Mouse (Mus musculus) stomach, postnatal 0 days (tissue): ENCODE measurements around the gene Tbk1. TPM values are rescaled to one million over a fixed set of nuclear protein-coding genes. Genes with fewer than 3 reads are reported as not detected.

Source experiments
- ATAC-seq: fragments of 200-750 bp; cut with Nextera tagmentation; 2 replicates; pipeline ENCODE4 v1.8.0; 2017; ENCODE audit not compliant: low FRiP score, low TSS enrichment
- DNase-seq: peaks from one replicate; pipeline ENCODE4 v3.0.0-alpha.2; 2016; ENCODE audit warnings: low spot score
- H3K27ac ChIP-seq: fragments of 300-500 bp; sonication (generic); replicated peaks from 2 replicates; pipeline ENCODE4 v1.5.1; 2014; ENCODE audit warnings: mild to moderate bottlenecking, control low read depth
- H3K27me3 ChIP-seq: fragments of 300-500 bp; sonication (generic); 2 replicates; pipeline ENCODE4 v1.6.1; 2014; ENCODE audit warnings: low read length; ENCODE audit not compliant: control insufficient read depth, insufficient read depth
- H3K36me3 ChIP-seq: fragments of 300-500 bp; sonication (generic); 2 replicates; pipeline ENCODE4 v1.6.1; 2014; ENCODE audit warnings: low read length, mixed read lengths; ENCODE audit not compliant: control insufficient read depth, insufficient read depth
- H3K4me1 ChIP-seq: fragments of 300-500 bp; sonication (generic); replicated peaks from 2 replicates; pipeline ENCODE4 v1.6.1; 2014; ENCODE audit warnings: antibody characterized with exemption; ENCODE audit not compliant: control insufficient read depth, insufficient read depth
- H3K4me2 ChIP-seq: fragments of 300-500 bp; sonication (generic); replicated peaks from 2 replicates; pipeline ENCODE4 v1.6.1; 2014; ENCODE audit warnings: low read depth, mild to moderate bottlenecking, control low read depth, moderate library complexity
- H3K4me3 ChIP-seq: fragments of 300-500 bp; sonication (generic); 2 replicates; pipeline ENCODE4 v1.5.1; 2014; ENCODE audit warnings: low read depth, low read length, control low read depth
- H3K9ac ChIP-seq: fragments of 300-500 bp; sonication (generic); 2 replicates; pipeline ENCODE4 v1.6.1; 2014; ENCODE audit warnings: mild to moderate bottlenecking, low read length, control low read depth, mixed read lengths
- H3K9me3 ChIP-seq: fragments of 300-500 bp; sonication (generic); 2 replicates; pipeline ENCODE4 v1.6.1; 2016; ENCODE audit warnings: low read length; ENCODE audit not compliant: control insufficient read depth
- CTCF ChIP-seq: IDR thresholded peaks from 2 replicates; pipeline ENCODE4 v1.5.1; 2016; ENCODE audit warnings: antibody characterized with exemption, low read depth, mild to moderate bottlenecking, moderate library complexity
- EP300 ChIP-seq: optimal IDR thresholded peaks from 2 replicates; pipeline ENCODE3; 2016; ENCODE audit warnings: antibody characterized with exemption
- WGBS: fragments of 180-500 bp; shearing (Covaris S2); extraction: QIAGEN DNeasy Blood & Tissue Kit; methylation state at CpG from one replicate; pipeline ENCODE4 v1.1.7; 2014; 5-methylcytosine and 5-hydroxymethylcytosine counted together
- polyA plus RNA-seq: library from polyadenylated mRNA; unstranded; fragments of >200 nt; fragmentation: Nextera tagmentation; extraction: Ambion mirVana; gene quantifications from 2 replicates; pipeline ENCODE4 v1.2.1, GENCODE M21; 2015

The Tbk1 gene
- polyA plus RNA-seq, 1 experiment from 2014 or later = 16.6 TPM

DNA sequence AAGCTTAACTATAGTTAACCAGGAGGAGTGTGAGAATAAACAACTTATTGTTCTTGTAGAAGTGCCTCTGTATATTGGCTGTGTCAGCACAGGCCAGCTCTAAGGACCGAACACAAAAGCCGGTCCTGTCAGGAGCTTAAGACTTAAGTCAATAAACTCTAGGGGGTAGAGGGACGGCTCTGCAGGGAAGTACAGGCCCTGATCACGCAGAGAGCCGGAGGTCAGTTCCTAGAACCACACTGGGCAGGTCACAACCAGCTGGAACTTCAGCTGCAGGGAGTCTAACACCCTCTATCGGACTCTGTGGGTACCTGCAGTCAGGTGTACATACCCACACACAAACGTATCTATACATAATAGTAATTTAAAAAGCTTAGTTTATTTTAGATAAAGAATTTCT is 29.3 kb upstream of the Tbk1 start:
- Histone ChIP-seq H3K9ac (no peak overlapping the region), H3K4me2 (no peak overlapping the region), H3K36me3 (peaks cover 15% of the 10 kb centered on the region; the same call in 1 of the 2 replicates), H3K4me3 (no peak overlapping the region), H3K27ac (no peak overlapping the region; the same call in 1 of the 2 replicates), H3K27me3 (no peaks in the 10 kb centered on the region), H3K4me1 (no peaks in the 10 kb centered on the region), H3K9me3 (no peaks in the 10 kb centered on the region)
- 48% methylated on average over 7 of the region's 7 CpGs for WGBS
- TF ChIP-seq CTCF = peak; percentile 17
- no peak for TF ChIP-seq EP300
- ATAC-seq (peak; percentile 72), DNase-seq (no peak)

DNA sequence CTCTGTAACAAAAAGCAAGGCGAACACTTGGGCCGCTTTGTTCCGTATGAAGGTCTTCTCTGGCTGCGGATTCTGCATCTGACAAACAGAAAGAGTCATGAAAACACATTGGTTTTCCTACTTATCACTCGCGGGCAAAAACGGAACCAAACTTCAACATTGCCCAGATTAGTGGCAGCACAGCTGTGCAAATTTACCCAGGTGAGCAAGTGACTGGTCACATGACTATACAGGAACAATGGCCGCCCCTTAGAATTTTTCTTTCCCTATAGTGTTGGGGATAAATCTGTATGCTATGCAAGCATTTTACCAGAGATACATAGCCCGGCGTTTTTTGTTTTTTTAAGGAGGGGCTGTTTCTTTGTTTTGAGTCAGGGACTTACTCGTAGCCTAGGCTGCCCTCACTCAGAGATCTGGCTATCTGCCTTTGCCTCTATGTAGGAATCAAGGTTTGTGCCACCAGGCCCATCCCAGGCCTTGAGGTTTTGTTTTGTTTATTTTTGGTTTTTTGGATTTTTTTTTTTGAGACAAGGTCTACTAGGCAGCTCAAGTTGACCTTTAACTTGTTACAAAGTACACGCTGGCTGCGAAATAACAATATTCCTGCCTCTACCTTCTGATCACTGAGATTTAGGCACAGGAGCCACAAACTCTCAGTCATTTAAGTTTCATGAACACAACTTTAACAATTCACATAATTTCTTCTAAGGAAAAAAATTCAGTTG is 28.7 kb upstream of the Tbk1 start:
- Histone ChIP-seq H3K4me2 (no peak overlapping the region), H3K4me3 (no peak overlapping the region), H3K27ac (peak overlapping the region; percentile 53; the same call in 1 of the 2 replicates), H3K9me3 (no peaks in the 10 kb centered on the region), H3K27me3 (no peaks in the 10 kb centered on the region), H3K4me1 (no peaks in the 10 kb centered on the region), H3K36me3 (peaks cover 18% of the 10 kb centered on the region; the same call in 1 of the 2 replicates), H3K9ac (no peak overlapping the region)
- no peak for TF ChIP-seq EP300
- TF ChIP-seq CTCF = no peak
- peak; percentile 82 for ATAC-seq
- WGBS = 66% methylated on average over 13 of the region's 13 CpGs
- DNase-seq = peak; percentile 71

DNA sequence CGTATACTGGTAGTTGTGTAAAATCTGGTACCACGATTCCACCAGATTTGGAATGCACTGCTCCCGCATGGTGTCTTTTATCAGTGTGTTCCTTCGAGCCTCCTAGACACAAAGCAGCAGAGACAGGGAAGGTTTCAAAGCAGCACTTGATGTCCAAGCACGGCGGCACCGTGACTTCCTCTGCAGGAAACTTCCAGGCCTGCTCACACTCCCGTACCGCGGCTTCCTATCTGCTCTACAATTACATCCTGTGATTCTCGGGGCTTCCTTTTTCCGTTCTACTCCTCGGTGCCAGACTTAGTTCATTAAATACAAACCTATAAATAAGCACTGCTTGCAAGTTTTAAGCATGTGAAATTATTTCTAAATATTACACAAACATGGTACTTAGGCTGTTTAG is 27.0 kb upstream of the Tbk1 start:
- no peaks in the 10 kb centered on the region for H3K4me1 ChIP-seq
- no peaks in the 10 kb centered on the region for H3K9me3 ChIP-seq
- 88% methylated on average over 13 of the region's 13 CpGs for WGBS
- H3K4me2 ChIP-seq = no peak overlapping the region
- no peak overlapping the region for H3K4me3 ChIP-seq
- no peaks in the 10 kb centered on the region for H3K27me3 ChIP-seq
- ATAC-seq (no peak), DNase-seq (no peak)
- no peak overlapping the region for H3K27ac ChIP-seq
- H3K36me3 ChIP-seq = peaks cover 20% of the 10 kb centered on the region; the same call in 1 of the 2 replicates
- H3K9ac ChIP-seq = no peak overlapping the region
- no peak for TF ChIP-seq EP300
- no peak for TF ChIP-seq CTCF

DNA sequence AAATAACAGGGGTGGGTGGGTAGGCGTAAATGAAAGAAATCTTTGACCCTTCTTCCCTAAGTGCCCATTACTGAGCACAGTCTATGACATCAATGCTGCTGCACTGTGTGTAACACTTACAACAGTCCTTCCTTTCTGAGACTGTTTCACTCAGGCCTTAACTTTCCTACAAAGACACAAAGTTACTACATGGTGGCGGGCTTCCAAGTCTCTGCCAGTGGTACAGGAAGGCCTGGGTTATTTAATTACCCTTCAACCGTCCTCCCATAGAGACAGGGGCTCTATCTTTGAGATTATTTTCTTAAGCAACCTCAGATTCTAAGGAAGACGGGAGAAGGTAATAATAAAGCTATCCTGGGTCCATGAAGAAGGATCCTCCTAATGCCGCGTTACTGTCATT is 25.9 kb upstream of the Tbk1 start:
- WGBS = 86% methylated on average over 6 of the region's 6 CpGs
- DNase-seq = no peak
- H3K36me3 ChIP-seq = peaks cover 20% of the 10 kb centered on the region; the same call in 1 of the 2 replicates
- H3K4me1 ChIP-seq = no peaks in the 10 kb centered on the region
- H3K27me3 ChIP-seq = no peaks in the 10 kb centered on the region
- TF ChIP-seq CTCF (no peak), EP300 (no peak)
- H3K4me3 ChIP-seq = no peak overlapping the region
- no peak overlapping the region for H3K27ac ChIP-seq
- no peak overlapping the region for H3K4me2 ChIP-seq
- no peak overlapping the region for H3K9ac ChIP-seq
- H3K9me3 ChIP-seq = no peaks in the 10 kb centered on the region
- ATAC-seq = no peak

DNA sequence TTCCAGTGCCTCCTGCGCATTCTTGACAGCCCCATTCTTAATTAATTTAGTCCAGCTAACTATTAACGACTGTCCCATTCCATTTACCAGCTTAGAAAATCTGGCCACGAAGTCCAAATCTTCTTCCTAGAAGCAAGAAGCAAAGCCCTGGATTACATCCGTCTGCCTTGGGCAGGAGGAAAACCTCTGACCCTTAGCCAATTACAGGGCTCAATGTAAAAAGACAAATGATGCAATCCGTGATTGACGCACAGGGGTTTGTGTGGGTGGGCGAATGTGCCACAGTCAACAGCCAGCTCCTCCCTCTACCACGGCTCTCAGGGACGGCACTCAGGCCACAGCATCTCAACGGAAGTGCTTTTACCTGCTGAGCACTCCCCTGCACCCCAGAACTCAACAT is 25.0 kb upstream of the Tbk1 start:
- no peak overlapping the region for H3K27ac ChIP-seq
- H3K4me2 ChIP-seq = no peak overlapping the region
- no peaks in the 10 kb centered on the region for H3K27me3 ChIP-seq
- DNase-seq = no peak
- H3K9me3 ChIP-seq = no peaks in the 10 kb centered on the region
- H3K9ac ChIP-seq = no peak overlapping the region
- WGBS = 79% methylated on average over 9 of the region's 10 CpGs
- no peak overlapping the region for H3K4me3 ChIP-seq
- no peak for ATAC-seq
- peaks cover 26% of the 10 kb centered on the region for H3K36me3 ChIP-seq
- no peak for TF ChIP-seq CTCF
- TF ChIP-seq EP300 = no peak
- H3K4me1 ChIP-seq = no peaks in the 10 kb centered on the region

DNA sequence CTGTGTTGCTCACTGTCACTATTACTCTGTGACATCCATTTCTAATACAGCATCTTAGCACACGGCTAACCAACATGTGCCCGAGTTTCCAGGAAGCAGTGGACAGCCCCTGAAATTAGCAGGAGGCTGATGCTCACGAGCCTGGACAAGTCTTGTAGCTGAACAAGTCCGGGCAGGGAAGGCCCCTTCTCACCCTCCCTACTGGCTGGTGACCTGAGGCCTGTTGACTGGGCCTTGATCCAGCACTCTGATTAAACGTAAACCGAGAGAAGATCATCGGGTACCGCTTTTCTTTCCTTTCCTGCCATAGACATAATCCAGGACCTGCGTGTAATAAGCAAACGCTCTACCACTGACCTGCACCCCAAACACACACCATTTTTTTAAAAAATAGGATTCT is 21.6 kb upstream of the Tbk1 start:
- no peak for ATAC-seq
- H3K4me1 ChIP-seq = no peaks in the 10 kb centered on the region
- H3K27ac ChIP-seq = no peak overlapping the region
- H3K4me3 ChIP-seq = no peak overlapping the region
- WGBS = 73% methylated on average over 10 of the region's 10 CpGs
- H3K9me3 ChIP-seq = no peaks in the 10 kb centered on the region
- H3K4me2 ChIP-seq = no peak overlapping the region
- DNase-seq = no peak
- no peak overlapping the region for H3K9ac ChIP-seq
- H3K36me3 ChIP-seq = peaks cover 45% of the 10 kb centered on the region
- no peak for TF ChIP-seq CTCF
- no peak for TF ChIP-seq EP300
- H3K27me3 ChIP-seq = no peaks in the 10 kb centered on the region
